Mouse (Mus musculus): ENCODE data around the gene Gm5890. TPM values are rescaled to one million over a fixed set of nuclear protein-coding genes. Genes with fewer than 3 reads are reported as not detected.
"Not testable (repeated sequence)": the region's sequence is repeated elsewhere in the genome, so short reads cannot be mapped to it uniquely, and the experiment has no call there.

Gm5890 gene
- not detected in 2 replicates for polyA plus RNA-seq (2012; rRNA removed)

DNA sequence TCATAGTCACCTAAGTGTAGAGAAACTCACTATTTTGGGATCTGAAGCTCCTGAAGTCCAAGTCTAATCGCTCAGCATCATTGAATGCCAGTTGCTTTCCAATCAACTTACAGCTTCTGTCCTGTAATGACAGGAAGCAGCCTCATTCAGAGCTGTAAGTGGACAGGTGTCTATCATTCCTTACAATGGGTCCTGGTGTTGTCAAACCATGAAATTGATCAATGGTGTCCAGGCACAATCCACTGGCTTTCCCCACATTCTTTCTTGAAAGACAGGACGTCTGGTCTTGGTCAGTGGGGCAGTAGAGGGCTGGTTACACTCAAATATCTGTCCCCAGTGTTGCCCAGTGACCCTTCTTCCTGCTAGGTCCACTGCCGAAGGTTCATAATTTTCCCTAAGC is at the start of gene Gm5890:
TSS of gene Gm5890 (minus strand) at position 101 of the 400 bp plus-strand sequence.
- not testable (repeated sequence) for H3K27ac ChIP-seq (ENCODE audit: insufficient read depth, low read length); H3K4me1 ChIP-seq (ENCODE audit: control insufficient read depth, insufficient read depth, low read length); H3K4me3 ChIP-seq (ENCODE audit: insufficient read depth, low read length)

- not testable (repeated sequence) for H3K27ac ChIP-seq (ENCODE audit: insufficient read depth, low read length); H3K4me3 ChIP-seq (ENCODE audit: insufficient read depth, low read length); H3K4me1 ChIP-seq (ENCODE audit: control insufficient read depth, insufficient read depth, low read length)
Measured at GRCm38 (mm10) chr7:20233728-20234127, 28.9 kb downstream of the Gm5890 start, which contains the start of gene Gm4498. Gene Gm4498, minus strand, starts transcription at chr7:20233828.

Other genes starting within 250 kb of the Gm5890 start
- gene Vmn1r91, start 163.2 kb downstream of the Gm5890 start, polyA plus RNA-seq (2012; rRNA removed), result not detected in 2 replicates
- not detected in 2 replicates for gene Gm16442, start 140.3 kb downstream of the Gm5890 start, polyA plus RNA-seq (2012; rRNA removed)
- gene Vmn1r93, start 123.7 kb downstream of the Gm5890 start, polyA plus RNA-seq (2012; rRNA removed), result not detected in 2 replicates
- not detected in 2 replicates for gene Vmn1r94, start 94.5 kb downstream of the Gm5890 start, polyA plus RNA-seq (2012; rRNA removed)
- not detected in 2 replicates for gene Vmn1r95, start 69.1 kb downstream of the Gm5890 start, polyA plus RNA-seq (2012; rRNA removed)
- gene Gm6164, start 57.2 kb downstream of the Gm5890 start, polyA plus RNA-seq (2012; rRNA removed), result not detected in 2 replicates
- gene Gm4498, start 29.0 kb downstream of the Gm5890 start, polyA plus RNA-seq (2012; rRNA removed), result not detected in 2 replicates
- gene Gm4133, start 71.2 kb upstream of the Gm5890 start, polyA plus RNA-seq (2012; rRNA removed), result not detected in 2 replicates
- gene Gm5728, start 112.6 kb upstream of the Gm5890 start, polyA plus RNA-seq (2012; rRNA removed), result not detected in 2 replicates
- not detected in 2 replicates for gene Vmn1r100, start 155.1 kb upstream of the Gm5890 start, polyA plus RNA-seq (2012; rRNA removed)
- gene Vmn1r101, start 179.8 kb upstream of the Gm5890 start, polyA plus RNA-seq (2012; rRNA removed), result not detected in 2 replicates
- gene Gm10670, start 212.1 kb upstream of the Gm5890 start, polyA plus RNA-seq (2012; rRNA removed), result not detected in 2 replicates
- not detected in 2 replicates for gene Vmn1r103, start 247.7 kb upstream of the Gm5890 start, polyA plus RNA-seq (2012; rRNA removed)

Measured in cortical plate, adult 2 months (tissue).